Mouse (Mus musculus): Measurements from ENCODE around the gene Chd2. TPM values are rescaled to one million over a fixed set of nuclear protein-coding genes. Genes with fewer than 3 reads are reported as not detected.
"Not testable (repeated sequence)": the region's sequence is repeated elsewhere in the genome, so short reads cannot be mapped to it uniquely, and the experiment has no call there.

Chd2 gene
- polyA plus RNA-seq, 1 experiment from 2014 or later, result 41.8 TPM

DNA sequence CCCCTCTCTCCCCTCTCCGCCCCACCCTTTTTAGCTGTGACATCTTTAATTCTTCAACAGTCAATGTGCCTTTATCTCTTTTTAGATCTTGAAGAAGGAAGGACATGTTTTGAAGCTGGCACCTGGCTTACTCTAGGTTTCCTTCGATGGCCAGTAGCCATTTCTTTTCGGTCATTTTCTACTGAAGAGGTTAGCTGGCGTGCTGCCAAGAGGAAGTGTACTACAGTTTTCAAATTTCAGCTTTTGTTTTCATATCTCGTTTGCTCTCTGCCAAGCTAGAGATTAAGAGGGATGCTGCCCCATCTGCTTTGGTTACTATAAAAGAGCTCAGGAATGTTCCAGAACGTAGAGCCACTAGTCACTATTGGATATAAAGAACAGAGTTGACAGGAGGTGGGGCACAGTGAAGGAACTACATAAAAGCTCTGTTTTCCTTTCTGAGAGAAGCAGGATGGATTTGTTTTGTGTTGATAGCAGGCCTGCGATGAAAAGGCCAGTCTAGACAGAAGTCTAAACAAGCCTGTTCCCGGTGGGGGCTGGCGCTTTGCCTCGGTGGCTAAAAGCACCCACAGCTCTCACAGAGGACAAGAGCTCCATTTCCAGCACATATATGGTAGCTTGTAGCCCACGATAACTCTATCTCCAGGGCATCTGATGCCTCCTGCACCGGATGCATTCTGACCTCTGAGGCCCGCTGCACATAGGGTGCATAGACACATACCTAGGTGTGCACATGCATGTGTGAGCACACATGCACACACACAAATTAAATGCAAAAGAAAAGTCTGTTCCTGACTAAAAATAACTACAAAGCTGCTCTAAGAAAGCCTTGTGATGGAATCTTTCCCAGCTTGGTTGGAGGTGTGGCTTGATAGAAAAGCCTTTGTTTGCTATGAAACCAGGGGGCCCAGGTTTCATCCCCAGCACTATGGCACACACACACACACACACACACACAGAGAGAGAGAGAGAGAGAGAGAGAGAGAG is 42.7 kb upstream of the Chd2 start:
- no peaks in the 10 kb centered on the region for H3K9me3 ChIP-seq (ENCODE audit: control insufficient read depth, low read length)
- no peak overlapping the region for H3K4me2 ChIP-seq (ENCODE audit: low read depth, low read length)
- H3K27me3 ChIP-seq (ENCODE audit: control insufficient read depth, insufficient read depth, low read length), result no peaks in the 10 kb centered on the region
- 36% methylated on average over 13 of the region's 13 CpGs for WGBS
- H3K4me1 ChIP-seq (ENCODE audit: control insufficient read depth, insufficient read depth, low read length), result no peaks in the 10 kb centered on the region
- no peak overlapping the region for H3K9ac ChIP-seq (replicated peaks; ENCODE audit: low read depth, low read length)
- peak; percentile 57; the same call in 1 of the 2 replicates for ATAC-seq (ENCODE audit: low read depth)
- no peak overlapping the region for H3K4me3 ChIP-seq (ENCODE audit: low read depth, low read length)
- H3K36me3 ChIP-seq (ENCODE audit: control insufficient read depth, insufficient read depth, low read length), result no peaks in the 10 kb centered on the region
- peak overlapping the region; percentile 73 for H3K27ac ChIP-seq (ENCODE audit: low read depth, low read length)

GRCm38 (mm10) chr7:73583400-73583799 is 41.8 kb upstream of the Chd2 start:
- Histone ChIP-seq H3K9me3 (ENCODE audit: control insufficient read depth, low read length) (no peaks in the 10 kb centered on the region), H3K36me3 (ENCODE audit: control insufficient read depth, insufficient read depth, low read length) (no peaks in the 10 kb centered on the region), H3K4me3 (ENCODE audit: low read depth, low read length) (no peak overlapping the region), H3K4me1 (ENCODE audit: control insufficient read depth, insufficient read depth, low read length) (no peaks in the 10 kb centered on the region), H3K4me2 (ENCODE audit: low read depth, low read length) (no peak overlapping the region), H3K9ac (replicated peaks; ENCODE audit: low read depth, low read length) (no peak overlapping the region), H3K27ac (ENCODE audit: low read depth, low read length) (0 out of 2 replicates have a peak overlapping the region, but pooled peaks have one; percentile 73), H3K27me3 (ENCODE audit: control insufficient read depth, insufficient read depth, low read length) (no peaks in the 10 kb centered on the region)
- 85% methylated on average over 7 of the region's 7 CpGs for WGBS
- ATAC-seq (ENCODE audit: low read depth), result no peak

- ATAC-seq (ENCODE audit: low read depth), result no peak
- Histone ChIP-seq H3K4me3 (ENCODE audit: low read depth, low read length) (no peak overlapping the region), H3K4me1 (ENCODE audit: control insufficient read depth, insufficient read depth, low read length) (no peaks in the 10 kb centered on the region), H3K27ac (ENCODE audit: low read depth, low read length) (no peak overlapping the region), H3K9me3 (ENCODE audit: control insufficient read depth, low read length) (no peaks in the 10 kb centered on the region), H3K9ac (replicated peaks; ENCODE audit: low read depth, low read length) (no peak overlapping the region), H3K4me2 (ENCODE audit: low read depth, low read length) (no peak overlapping the region), H3K27me3 (ENCODE audit: control insufficient read depth, insufficient read depth, low read length) (no peaks in the 10 kb centered on the region), H3K36me3 (ENCODE audit: control insufficient read depth, insufficient read depth, low read length) (no peaks in the 10 kb centered on the region)
- 53% methylated on average over 6 of the region's 6 CpGs for WGBS
Measured at GRCm38 (mm10) chr7:73581836-73582375, 40.3 kb upstream of the Chd2 start.

DNA sequence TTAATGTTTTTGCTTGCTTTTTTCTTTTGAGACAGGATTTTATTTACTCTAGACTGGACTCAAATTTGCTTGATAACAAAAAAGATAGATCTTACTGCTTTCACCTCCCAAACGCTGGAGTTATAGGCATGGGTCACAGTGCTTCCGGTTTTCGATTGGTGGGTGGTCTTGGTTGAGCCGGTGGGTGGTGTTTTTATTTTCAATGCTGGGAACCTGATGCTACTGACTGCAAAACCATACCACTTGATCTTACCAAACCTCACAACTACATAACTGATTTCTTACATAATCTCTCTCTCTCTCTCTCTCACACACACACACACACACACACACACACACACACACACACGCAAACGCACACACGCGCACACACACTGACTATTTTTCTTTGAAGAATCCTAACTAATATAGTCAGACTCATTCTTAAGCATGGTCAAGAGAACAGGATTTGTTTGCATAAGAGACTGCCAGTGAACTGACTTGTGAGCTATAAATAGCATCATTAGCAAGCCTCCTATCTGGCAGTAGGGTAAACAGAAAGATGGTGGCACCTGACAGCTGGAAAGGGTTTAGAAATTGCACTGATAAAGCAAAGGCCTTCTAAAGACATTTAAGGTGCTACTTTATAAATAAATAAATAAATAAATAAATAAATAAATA is 37.6 kb upstream of the Chd2 start:
- Histone ChIP-seq H3K36me3 (ENCODE audit: control insufficient read depth, insufficient read depth, low read length) (no peaks in the 10 kb centered on the region), H3K9me3 (ENCODE audit: control insufficient read depth, low read length) (no peaks in the 10 kb centered on the region), H3K27me3 (ENCODE audit: control insufficient read depth, insufficient read depth, low read length) (no peaks in the 10 kb centered on the region), H3K9ac (replicated peaks; ENCODE audit: low read depth, low read length) (no peak overlapping the region), H3K27ac (ENCODE audit: low read depth, low read length) (no peak overlapping the region), H3K4me2 (ENCODE audit: low read depth, low read length) (no peak overlapping the region), H3K4me1 (ENCODE audit: control insufficient read depth, insufficient read depth, low read length) (no peaks in the 10 kb centered on the region), H3K4me3 (ENCODE audit: low read depth, low read length) (no peak overlapping the region)
- ATAC-seq (ENCODE audit: low read depth), result no peak
- WGBS, result 84% methylated on average over 8 of the region's 8 CpGs

DNA sequence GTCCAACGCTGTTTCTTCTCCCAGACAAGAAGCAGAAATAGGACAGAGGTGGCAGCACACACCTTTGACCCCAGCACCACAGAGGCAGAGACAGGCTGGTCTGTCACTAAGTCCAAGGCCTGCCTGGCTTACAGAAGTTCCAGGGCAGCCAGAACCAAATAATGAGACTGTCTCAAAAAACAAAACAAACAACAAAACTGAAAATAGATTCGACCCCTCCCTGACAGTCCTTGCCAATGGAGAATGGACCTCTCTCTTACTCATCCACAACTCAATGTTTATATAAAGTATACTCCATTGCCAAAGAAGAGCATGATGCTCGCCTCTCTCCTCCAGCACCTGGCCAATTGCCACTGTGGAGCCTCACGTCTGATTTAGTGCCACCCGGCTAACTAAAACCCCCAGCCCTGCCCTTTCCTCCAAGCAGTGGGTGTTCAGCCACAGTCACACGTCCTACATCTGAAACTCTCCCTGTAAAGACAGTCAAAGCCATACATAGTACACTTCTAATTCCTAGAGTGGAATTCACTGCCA is 36.3 kb upstream of the Chd2 start:
- Histone ChIP-seq H3K36me3 (ENCODE audit: control insufficient read depth, insufficient read depth, low read length) (no peaks in the 10 kb centered on the region), H3K9ac (replicated peaks; ENCODE audit: low read depth, low read length) (no peak overlapping the region), H3K27ac (ENCODE audit: low read depth, low read length) (no peak overlapping the region), H3K4me2 (ENCODE audit: low read depth, low read length) (no peak overlapping the region), H3K27me3 (ENCODE audit: control insufficient read depth, insufficient read depth, low read length) (no peaks in the 10 kb centered on the region), H3K9me3 (ENCODE audit: control insufficient read depth, low read length) (no peaks in the 10 kb centered on the region), H3K4me3 (ENCODE audit: low read depth, low read length) (no peak overlapping the region), H3K4me1 (ENCODE audit: control insufficient read depth, insufficient read depth, low read length) (no peaks in the 10 kb centered on the region)
- ATAC-seq (ENCODE audit: low read depth), result no peak
- WGBS, result 77% methylated on average over 6 of the region's 6 CpGs

DNA sequence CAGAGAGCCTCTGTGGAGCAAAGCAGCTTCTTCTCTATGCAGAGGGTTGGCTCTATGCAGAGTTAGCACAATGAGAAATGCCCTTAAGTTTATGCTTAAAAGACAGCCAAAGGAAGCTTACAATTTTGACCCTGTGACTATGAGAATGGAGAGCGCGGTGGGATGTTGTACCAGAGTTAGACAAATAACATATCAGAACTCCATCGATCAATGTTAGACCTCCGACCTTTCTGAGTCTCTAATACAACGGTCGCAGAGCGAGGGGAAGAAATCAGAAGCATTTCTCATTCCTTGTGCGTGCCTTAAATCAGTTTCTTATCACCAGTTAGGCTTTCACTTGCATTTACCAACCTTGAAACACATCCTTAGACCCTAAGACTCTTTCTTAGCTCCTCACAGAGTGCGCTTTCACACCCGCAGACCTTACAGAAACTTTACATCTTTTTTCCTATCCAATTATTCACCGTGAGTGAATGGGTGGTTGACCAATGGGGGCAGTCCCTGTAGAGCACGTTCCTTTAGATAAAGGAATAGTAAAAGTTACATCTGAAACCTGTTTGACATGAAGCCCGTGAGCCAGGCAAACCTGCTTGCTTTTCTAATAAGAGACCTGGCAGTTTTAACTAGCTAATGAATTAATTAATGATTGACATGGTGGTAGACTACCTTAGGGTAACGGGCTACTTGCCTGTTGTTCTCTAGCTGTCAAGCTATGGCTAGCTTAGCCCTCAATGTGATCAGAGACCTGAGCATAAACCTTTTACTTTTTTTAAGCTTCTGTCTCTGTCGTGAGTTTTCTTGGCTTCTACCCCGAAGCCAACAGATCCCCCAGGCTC is 34.7 kb upstream of the Chd2 start:
- Histone ChIP-seq H3K9ac (replicated peaks; ENCODE audit: low read depth, low read length) (no peak overlapping the region), H3K9me3 (ENCODE audit: control insufficient read depth, low read length) (no peaks in the 10 kb centered on the region), H3K27me3 (ENCODE audit: control insufficient read depth, insufficient read depth, low read length) (no peaks in the 10 kb centered on the region), H3K36me3 (ENCODE audit: control insufficient read depth, insufficient read depth, low read length) (no peaks in the 10 kb centered on the region), H3K4me1 (ENCODE audit: control insufficient read depth, insufficient read depth, low read length) (no peaks in the 10 kb centered on the region), H3K27ac (ENCODE audit: low read depth, low read length) (no peak overlapping the region), H3K4me3 (ENCODE audit: low read depth, low read length) (no peak overlapping the region), H3K4me2 (ENCODE audit: low read depth, low read length) (no peak overlapping the region)
- ATAC-seq (ENCODE audit: low read depth), result no peak
- WGBS, result 70% methylated on average over 16 of the region's 16 CpGs

DNA sequence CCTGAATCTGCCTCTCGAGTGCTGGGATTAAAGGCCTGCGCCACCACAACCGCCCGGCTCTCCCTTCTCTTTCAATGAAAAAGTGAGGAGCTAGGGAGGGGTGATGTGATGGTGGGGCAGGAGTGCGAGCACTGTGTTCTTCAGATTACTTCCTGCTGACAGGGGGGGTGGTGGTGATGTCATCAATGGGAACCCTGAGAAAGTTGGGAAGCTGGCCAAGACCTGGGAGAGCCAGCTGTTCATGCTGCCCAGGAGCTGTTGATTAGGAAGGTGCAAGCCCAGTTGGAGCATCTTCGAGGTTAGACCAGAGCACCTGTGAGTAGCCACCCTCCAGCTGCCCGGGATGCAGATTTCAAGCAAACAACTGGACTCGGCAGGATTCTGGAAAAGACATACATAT is 33.6 kb upstream of the Chd2 start:
- Histone ChIP-seq H3K27ac (ENCODE audit: low read depth, low read length) (no peak overlapping the region), H3K9me3 (ENCODE audit: control insufficient read depth, low read length) (no peaks in the 10 kb centered on the region), H3K36me3 (ENCODE audit: control insufficient read depth, insufficient read depth, low read length) (no peaks in the 10 kb centered on the region), H3K4me1 (ENCODE audit: control insufficient read depth, insufficient read depth, low read length) (no peaks in the 10 kb centered on the region), H3K9ac (replicated peaks; ENCODE audit: low read depth, low read length) (no peak overlapping the region), H3K4me2 (ENCODE audit: low read depth, low read length) (no peak overlapping the region), H3K27me3 (ENCODE audit: control insufficient read depth, insufficient read depth, low read length) (no peaks in the 10 kb centered on the region), H3K4me3 (ENCODE audit: low read depth, low read length) (no peak overlapping the region)
- no peak for ATAC-seq (ENCODE audit: low read depth)
- 58% methylated on average over 8 of the region's 8 CpGs for WGBS

DNA sequence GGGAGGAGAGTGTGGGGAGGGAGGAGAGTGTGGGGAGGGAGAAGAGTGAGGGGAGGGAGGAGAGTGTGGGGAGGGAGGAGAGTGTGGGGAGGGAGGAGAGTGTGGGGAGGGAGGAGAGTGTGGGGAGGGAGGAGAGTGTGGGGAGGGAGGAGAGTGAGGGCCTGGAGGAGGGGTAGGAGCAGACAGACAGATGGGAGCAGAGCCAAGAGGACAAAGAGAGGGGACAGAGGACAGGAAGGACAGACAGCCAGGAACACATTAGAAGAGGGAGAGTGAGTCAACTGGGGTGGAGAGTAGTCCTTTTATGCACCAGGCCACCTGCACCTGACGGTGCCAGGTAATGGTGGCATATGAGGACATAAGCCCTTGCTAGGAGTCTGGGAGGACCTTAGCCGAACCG is 33.0 kb upstream of the Chd2 start:
- H3K36me3 ChIP-seq (ENCODE audit: control insufficient read depth, insufficient read depth, low read length); H3K9me3 ChIP-seq (ENCODE audit: control insufficient read depth, low read length); H3K27ac ChIP-seq (ENCODE audit: low read depth, low read length); ATAC-seq (ENCODE audit: low read depth); H3K4me1 ChIP-seq (ENCODE audit: control insufficient read depth, insufficient read depth, low read length); H3K9ac ChIP-seq (replicated peaks; ENCODE audit: low read depth, low read length); H3K4me3 ChIP-seq (ENCODE audit: low read depth, low read length); H3K27me3 ChIP-seq (ENCODE audit: control insufficient read depth, insufficient read depth, low read length); H3K4me2 ChIP-seq (ENCODE audit: low read depth, low read length): not testable (repeated sequence)
- 55% methylated on average over 3 of the region's 3 CpGs for WGBS
